Mouse (Mus musculus): ENCODE measurements around the gene Pdzd7.

GRCm38 (mm10) chr19:45053451-45053850 lies 7.9 kb upstream of the Pdzd7 start:
- TF ChIP-seq GATA1 (IDR thresholded peaks at IDR 0.05; ENCODE audit: borderline replicate concordance, low read length) (no peak), FLI1 (IDR thresholded peaks at IDR 0.05; ENCODE audit: low read length) (no peak)

Measured in megakaryocyte, embryonic 14.5 days (primary cell).